Mouse (Mus musculus) c-Kit-positive CD71-positive TER-119-negative erythroid progenitor cells, embryonic 14.5 days (primary cell): ENCODE measurements around the gene Slc2a5.
A peak's percentile ranks its signal among the peaks of the same experiment; 100 is the strongest.

ENCODE experiments used
- DNase-seq: peaks from one replicate; pipeline ENCODE4 v3.0.0-alpha.2; 2013; ENCODE audit warnings: low read depth

The Slc2a5 gene

GRCm38 (mm10) chr4:150119055-150119454 lies at the start of gene Slc2a5:
Gene Slc2a5, plus strand, starts transcription at chr4:150119283.
- no peak for DNase-seq

GRCm38 (mm10) chr4:150070136-150070535 lies 48.9 kb upstream of the Slc2a5 start:
- no peak for DNase-seq

- no peak for DNase-seq
Observed at GRCm38 (mm10) chr4:150072416-150073101, 46.5 kb upstream of the Slc2a5 start.

GRCm38 (mm10) chr4:150073102-150073473 lies 46.0 kb upstream of the Slc2a5 start:
- DNase-seq = peak; percentile 31

GRCm38 (mm10) chr4:150075350-150075749 lies 43.7 kb upstream of the Slc2a5 start:
- no peak for DNase-seq

GRCm38 (mm10) chr4:150076147-150076546 lies 42.9 kb upstream of the Slc2a5 start:
- no peak for DNase-seq

GRCm38 (mm10) chr4:150078646-150079045 lies 40.4 kb upstream of the Slc2a5 start:
- DNase-seq = no peak

GRCm38 (mm10) chr4:150079244-150079643 lies 39.8 kb upstream of the Slc2a5 start:
- no peak for DNase-seq

GRCm38 (mm10) chr4:150080330-150080967 lies 38.6 kb upstream of the Slc2a5 start:
- no peak for DNase-seq

- peak; percentile 21 for DNase-seq
Observed at GRCm38 (mm10) chr4:150085366-150085765, 33.7 kb upstream of the Slc2a5 start.

GRCm38 (mm10) chr4:150086841-150087160 lies 32.3 kb upstream of the Slc2a5 start:
- DNase-seq = no peak

GRCm38 (mm10) chr4:150087161-150087889 lies 31.8 kb upstream of the Slc2a5 start, which contains the start of gene Gpr157:
Gene Gpr157, plus strand, starts transcription at chr4:150087365.
- DNase-seq = peak; percentile 89

- DNase-seq = no peak
Observed at GRCm38 (mm10) chr4:150087890-150088530, 31.1 kb upstream of the Slc2a5 start.

GRCm38 (mm10) chr4:150089121-150089520 lies 30.0 kb upstream of the Slc2a5 start:
- no peak for DNase-seq

- DNase-seq = no peak
Observed at GRCm38 (mm10) chr4:150091887-150092582, 27.0 kb upstream of the Slc2a5 start.

- no peak for DNase-seq
Observed at GRCm38 (mm10) chr4:150092583-150092902, 26.5 kb upstream of the Slc2a5 start.

- DNase-seq = no peak
Observed at GRCm38 (mm10) chr4:150093560-150094462, 25.3 kb upstream of the Slc2a5 start.

GRCm38 (mm10) chr4:150094463-150094789 lies 24.7 kb upstream of the Slc2a5 start:
- no peak for DNase-seq

- no peak for DNase-seq
Observed at GRCm38 (mm10) chr4:150096309-150096708, 22.8 kb upstream of the Slc2a5 start.

GRCm38 (mm10) chr4:150097847-150098246 lies 21.2 kb upstream of the Slc2a5 start:
- no peak for DNase-seq

- peak; percentile 51 for DNase-seq
Observed at GRCm38 (mm10) chr4:150098880-150099279, 20.2 kb upstream of the Slc2a5 start.
